Mouse (Mus musculus) liver, adult 2 months (tissue): Measurements from ENCODE around the gene Cd160. TPM values are rescaled to one million over a fixed set of nuclear protein-coding genes. Genes with fewer than 3 reads are reported as not detected.
A peak's percentile ranks its signal among the peaks of the same experiment; 100 is the strongest.

Experiments
- DNase-seq: peaks from one replicate; pipeline ENCODE4 v3.0.0-alpha.2; 2011; ENCODE audit warnings: low read depth, low spot score; ENCODE audit errors: extremely low read depth
- H3K27ac ChIP-seq: fragments of 200-500 bp; replicated peaks from 2 replicates; pipeline ENCODE4 v1.5.1; 2012; ENCODE audit warnings: low read depth, mild to moderate bottlenecking, control low read depth, inconsistent platforms, low read length; ENCODE audit not compliant: insufficient read depth
- H3K27me3 ChIP-seq: fragments of 200-500 bp; 2 replicates; pipeline ENCODE4 v1.6.1; 2012; ENCODE audit warnings: mild to moderate bottlenecking, moderate library complexity, low read length, inconsistent platforms; ENCODE audit not compliant: control insufficient read depth, insufficient read depth
- H3K36me3 ChIP-seq: fragments of 200-500 bp; 2 replicates; pipeline ENCODE4 v1.6.1; 2012; ENCODE audit warnings: low read length, inconsistent platforms; ENCODE audit not compliant: control insufficient read depth, insufficient read depth
- H3K4me1 ChIP-seq: fragments of 200-500 bp; 2 replicates; pipeline ENCODE4 v1.6.1; 2011; ENCODE audit warnings: low read length; ENCODE audit not compliant: control insufficient read depth, insufficient read depth
- H3K4me3 ChIP-seq: fragments of 200-500 bp; 2 replicates; pipeline ENCODE4 v1.5.1; 2011; ENCODE audit warnings: low read depth, mild to moderate bottlenecking, control low read depth, low read length, moderate library complexity; ENCODE audit not compliant: insufficient read depth
- H3K79me2 ChIP-seq: fragments of 200-500 bp; 2 replicates; pipeline ENCODE4 v1.6.1; 2012; ENCODE audit warnings: inconsistent platforms, mild to moderate bottlenecking, low read length, moderate library complexity; ENCODE audit not compliant: control insufficient read depth, insufficient read depth
- H3K9ac ChIP-seq: fragments of 200-500 bp; 2 replicates; pipeline ENCODE4 v1.6.1; 2012; ENCODE audit warnings: low read depth, mild to moderate bottlenecking, control low read depth, inconsistent platforms, low read length
- CTCF ChIP-seq: fragments of 200-500 bp; IDR thresholded peaks from 2 replicates; pipeline ENCODE4 v1.5.1; 2011; ENCODE audit warnings: low read depth, low read length, control low read depth
- POLR2A ChIP-seq: fragments of 200-500 bp; IDR thresholded peaks from 2 replicates; pipeline ENCODE4 v1.6.1; 2011; ENCODE audit warnings: low read length, control low read depth; ENCODE audit not compliant: insufficient read depth; ENCODE audit errors: extremely low read depth
- WGBS: fragments of 180-500 bp; shearing (Covaris S2); methylation state at CpG from one replicate; pipeline ENCODE4 v1.1.7; 2018; 5-methylcytosine and 5-hydroxymethylcytosine counted together
- polyA plus RNA-seq: library from polyadenylated mRNA; depleted of rRNA; stranded (reverse); fragments of >200 nt; gene quantifications from 2 replicates; pipeline ENCODE4 v1.2.3, GENCODE M21; 2012; rRNA removed
- total RNA-seq: library from RNA; depleted of rRNA; stranded (reverse); fragments of >200 nt; gene quantifications from 2 replicates; pipeline ENCODE4 v1.2.3, GENCODE M21; 2014; rRNA removed

The Cd160 gene
- 0.37 and 0.67 TPM in 2 replicates for total RNA-seq
- 0.16 and 0.22 TPM in 2 replicates for polyA plus RNA-seq

- no peak for TF ChIP-seq CTCF
- no peak for TF ChIP-seq POLR2A
- Histone ChIP-seq H3K36me3 (no peaks in the 10 kb centered on the region), H3K27me3 (no peaks in the 10 kb centered on the region), H3K4me1 (peaks cover 11% of the 10 kb centered on the region; the same call in 1 of the 2 replicates), H3K9ac (peak within 1 kb of the TSS; percentile 97), H3K4me3 (peak within 1 kb of the TSS; percentile 94), H3K27ac (peak within 1 kb of the TSS; percentile 96), H3K79me2 (peaks cover 13% of the 10 kb centered on the region; the same call in 1 of the 2 replicates)
- DNase-seq = no peak
- WGBS = 100% methylated on average over 1 of the region's 1 CpGs
Observed at GRCm38 (mm10) chr3:96828984-96829383, at the start of gene Cd160, which contains the start of gene Pdzk1. Cd160 (minus strand) TSS chr3:96829351. Pdzk1 (plus strand) TSS chr3:96829284.

DNA sequence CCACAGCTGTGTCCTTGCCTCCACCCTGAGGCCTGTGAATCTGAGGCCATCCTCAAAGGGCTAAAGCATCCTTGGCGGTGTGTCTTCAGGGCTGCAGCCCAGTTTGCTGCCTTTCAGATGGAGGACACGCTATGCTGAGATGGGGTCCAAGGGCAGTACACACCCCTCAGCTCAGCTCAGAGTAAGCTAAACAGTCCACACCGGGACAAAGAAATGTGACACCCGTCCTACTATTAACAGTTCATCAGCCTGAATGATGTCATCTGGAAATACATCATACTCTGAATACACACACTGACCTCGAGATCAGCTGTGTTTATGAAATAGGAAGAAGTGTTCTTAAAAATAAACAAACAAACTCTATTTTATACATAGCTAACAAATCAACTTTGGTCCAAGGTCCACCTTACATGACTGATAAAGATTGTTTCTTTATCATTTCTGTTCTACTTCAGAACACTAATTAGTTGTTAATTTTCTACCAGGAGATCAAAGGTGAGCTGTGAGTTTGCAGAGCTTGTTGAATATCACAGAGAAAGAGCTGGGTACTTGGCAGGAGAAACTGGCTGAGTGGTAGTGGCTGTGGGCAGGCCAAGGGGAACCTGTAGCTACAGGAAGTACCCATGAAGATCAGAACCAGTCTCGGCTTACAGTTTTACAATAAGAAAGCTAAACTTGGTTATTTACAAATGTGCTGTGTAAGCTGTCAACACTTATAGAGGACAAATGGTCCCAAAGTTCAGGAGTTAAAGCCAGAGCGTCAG is 45.8 kb upstream of the Cd160 start:
- peak; percentile 88 for DNase-seq
- Histone ChIP-seq H3K27me3 (no peaks in the 10 kb centered on the region), H3K36me3 (peaks cover 17% of the 10 kb centered on the region; the same call in 1 of the 2 replicates), H3K79me2 (no peaks in the 10 kb centered on the region), H3K4me3 (no peak overlapping the region), H3K9ac (no peak overlapping the region), H3K4me1 (peaks cover 11% of the 10 kb centered on the region), H3K27ac (peak overlapping the region; percentile 21; the same call in 1 of the 2 replicates)
- WGBS = 33% methylated on average over 7 of the region's 7 CpGs
- TF ChIP-seq POLR2A (no peak), CTCF (no peak)

DNA sequence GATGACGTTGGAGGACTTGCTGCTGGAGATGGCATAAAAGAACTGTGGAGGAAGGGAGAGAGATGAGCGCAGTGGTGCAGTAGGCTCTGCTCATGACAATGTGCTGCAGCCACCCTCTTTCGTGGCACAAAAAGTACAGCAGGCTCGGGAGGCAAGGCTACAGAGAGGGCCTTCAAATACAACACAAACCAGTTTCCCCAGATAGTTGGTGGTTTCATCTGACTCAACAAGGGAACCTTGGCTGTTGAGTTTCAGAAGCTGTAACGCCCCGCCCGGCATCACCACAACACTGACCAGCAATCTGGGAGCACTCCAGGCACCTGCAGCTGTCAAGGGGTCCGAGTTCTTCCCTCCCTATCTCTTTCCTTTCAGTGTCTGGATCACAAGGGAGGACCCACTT is 43.4 kb upstream of the Cd160 start:
- TF ChIP-seq CTCF (no peak), POLR2A (no peak)
- H3K36me3 ChIP-seq = peaks cover 24% of the 10 kb centered on the region; the same call in 1 of the 2 replicates
- H3K9ac ChIP-seq = no peak overlapping the region
- no peaks in the 10 kb centered on the region for H3K79me2 ChIP-seq
- H3K27me3 ChIP-seq = no peaks in the 10 kb centered on the region
- no peak overlapping the region for H3K27ac ChIP-seq
- DNase-seq = no peak
- 94% methylated on average over 8 of the region's 8 CpGs for WGBS
- H3K4me3 ChIP-seq = no peak overlapping the region
- peaks cover 11% of the 10 kb centered on the region for H3K4me1 ChIP-seq

GRCm38 (mm10) chr3:96871070-96871469 is 41.9 kb upstream of the Cd160 start:
- 87% methylated on average over 8 of the region's 8 CpGs for WGBS
- Histone ChIP-seq H3K9ac (no peak overlapping the region), H3K4me1 (peaks cover 11% of the 10 kb centered on the region), H3K36me3 (peaks cover 24% of the 10 kb centered on the region; the same call in 1 of the 2 replicates), H3K27ac (no peak overlapping the region), H3K27me3 (no peaks in the 10 kb centered on the region), H3K79me2 (no peaks in the 10 kb centered on the region), H3K4me3 (no peak overlapping the region)
- no peak for DNase-seq
- TF ChIP-seq CTCF (no peak), POLR2A (no peak)

GRCm38 (mm10) chr3:96870270-96870669 is 41.1 kb upstream of the Cd160 start:
- Histone ChIP-seq H3K79me2 (no peaks in the 10 kb centered on the region), H3K9ac (no peak overlapping the region), H3K27ac (no peak overlapping the region), H3K36me3 (peaks cover 24% of the 10 kb centered on the region; the same call in 1 of the 2 replicates), H3K4me1 (peaks cover 6% of the 10 kb centered on the region; the same call in 1 of the 2 replicates), H3K27me3 (no peaks in the 10 kb centered on the region), H3K4me3 (no peak overlapping the region)
- TF ChIP-seq POLR2A = no peak
- TF ChIP-seq CTCF = no peak
- no peak for DNase-seq
- 97% methylated on average over 2 of the region's 2 CpGs for WGBS

GRCm38 (mm10) chr3:96869091-96869490 is 39.9 kb upstream of the Cd160 start:
- H3K27me3 ChIP-seq = no peaks in the 10 kb centered on the region
- no peaks in the 10 kb centered on the region for H3K79me2 ChIP-seq
- no peak overlapping the region for H3K27ac ChIP-seq
- DNase-seq = no peak
- WGBS = 97% methylated on average over 7 of the region's 7 CpGs
- no peak for TF ChIP-seq POLR2A
- no peak for TF ChIP-seq CTCF
- H3K4me3 ChIP-seq = no peak overlapping the region
- H3K4me1 ChIP-seq = no peaks in the 10 kb centered on the region
- H3K9ac ChIP-seq = no peak overlapping the region
- peaks cover 24% of the 10 kb centered on the region; the same call in 1 of the 2 replicates for H3K36me3 ChIP-seq
